Mouse (Mus musculus) bone marrow, adult 2 months (tissue): ENCODE data around the gene Tradd. TPM values are rescaled to one million over a fixed set of nuclear protein-coding genes. Genes with fewer than 3 reads are reported as not detected.

ENCODE experiments used
- H3K27ac ChIP-seq: fragments of 200-500 bp; 2 replicates; pipeline ENCODE4 v1.5.1; 2012; ENCODE audit warnings: low read depth, mild to moderate bottlenecking, control low read depth, inconsistent platforms, low read length; ENCODE audit not compliant: control insufficient read depth, poor library complexity, insufficient read depth
- H3K4me1 ChIP-seq: fragments of 200-500 bp; 2 replicates; pipeline ENCODE4 v1.6.1; 2011; ENCODE audit warnings: low read length; ENCODE audit not compliant: control insufficient read depth, insufficient read depth
- H3K4me3 ChIP-seq: fragments of 200-500 bp; replicated peaks from 2 replicates; pipeline ENCODE3; 2011; ENCODE audit warnings: mild to moderate bottlenecking, low read depth, low read length, control low read depth; ENCODE audit not compliant: control insufficient read depth
- CTCF ChIP-seq: fragments of 200-500 bp; IDR thresholded peaks from 2 replicates; pipeline ENCODE4 v1.5.1; 2011; ENCODE audit warnings: low read length, control low read depth; ENCODE audit not compliant: control insufficient read depth, insufficient read depth
- POLR2A ChIP-seq: fragments of 200-500 bp; IDR thresholded peaks from 2 replicates; pipeline ENCODE4 v1.6.1; 2011; ENCODE audit warnings: low read depth, mild to moderate bottlenecking, control low read depth, low read length, borderline replicate concordance; ENCODE audit not compliant: control insufficient read depth
- WGBS: fragments of 180-500 bp; shearing (Covaris S2); methylation state at CpG from one replicate; pipeline ENCODE4 v1.1.7; 2018; 5-methylcytosine and 5-hydroxymethylcytosine counted together
- polyA plus RNA-seq: library from polyadenylated mRNA; stranded (reverse); fragments of >200 nt; gene quantifications from 2 replicates; pipeline ENCODE4 v1.2.4, GENCODE M21; 2011; ENCODE audit warnings: low replicate concordance; ENCODE audit not compliant: missing spikeins, insufficient read depth, insufficient read length

Gene Tradd
- polyA plus RNA-seq, 1 experiment = 11.3 TPM

GRCm38 (mm10) chr8:105290554-105291314, 26.3 kb upstream of the Tradd start:
- TF ChIP-seq CTCF (peak; percentile 98), POLR2A (no peak)
- no peak overlapping the region for H3K27ac ChIP-seq
- H3K4me3 ChIP-seq = no peak overlapping the region
- peaks cover 4% of the 10 kb centered on the region for H3K4me1 ChIP-seq
- WGBS = 27% methylated on average over 31 of the region's 31 CpGs

DNA sequence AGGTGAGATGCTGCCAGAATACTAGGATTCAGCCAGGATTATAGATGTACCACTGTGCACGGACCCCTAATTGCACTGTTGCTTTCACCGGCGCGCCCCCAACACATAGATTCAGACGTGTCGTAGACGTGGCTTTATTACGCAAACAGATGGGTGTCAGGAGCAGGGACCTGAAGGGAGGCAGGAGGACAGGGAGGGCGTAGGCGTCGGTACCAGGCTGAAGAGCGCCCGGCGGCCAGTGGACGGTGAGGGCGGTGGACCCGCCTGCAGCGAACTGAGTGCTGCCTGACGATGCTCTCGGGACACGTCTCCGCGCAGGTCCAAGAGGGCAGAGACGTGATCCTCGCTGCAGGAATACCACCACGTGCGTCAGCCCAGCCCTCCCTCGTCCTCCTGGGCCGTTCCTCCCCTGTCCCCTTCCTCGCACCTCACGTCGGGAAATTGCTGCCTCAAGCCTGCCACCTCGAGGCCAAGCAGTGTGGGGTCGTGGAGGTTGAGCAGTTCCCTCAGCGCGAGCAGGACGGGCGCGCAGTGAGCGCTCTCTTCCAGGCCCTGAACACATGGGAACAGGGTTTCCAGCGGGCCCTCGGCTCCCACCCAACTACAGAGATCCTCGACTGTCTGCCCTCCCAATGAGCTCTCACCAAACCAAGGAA, 25.5 kb upstream of the Tradd start, which contains the start of gene 4931428F04Rik:
4931428F04Rik (minus strand) TSS at position 60 of the 656 bp plus-strand sequence.
- Histone ChIP-seq H3K4me3 (peak within 1 kb of the TSS; percentile 80), H3K4me1 (peaks cover 4% of the 10 kb centered on the region), H3K27ac (peak within 1 kb of the TSS; percentile 51)
- WGBS = 5% methylated on average over 43 of the region's 43 CpGs
- peak; percentile 57; the same call in 1 of the 2 replicates for TF ChIP-seq CTCF
- TF ChIP-seq POLR2A = no peak

- TF ChIP-seq CTCF = peak; percentile 18; the same call in 1 of the 2 replicates
- TF ChIP-seq POLR2A = peak; percentile 66; the same call in 1 of the 2 replicates
- Histone ChIP-seq H3K27ac (peak overlapping the region; percentile 51), H3K4me3 (peak overlapping the region; percentile 80), H3K4me1 (peaks cover 4% of the 10 kb centered on the region)
- WGBS = under 1% methylated on average over 53 of the region's 53 CpGs
Measured at GRCm38 (mm10) chr8:105288958-105289732, 24.7 kb upstream of the Tradd start.

DNA sequence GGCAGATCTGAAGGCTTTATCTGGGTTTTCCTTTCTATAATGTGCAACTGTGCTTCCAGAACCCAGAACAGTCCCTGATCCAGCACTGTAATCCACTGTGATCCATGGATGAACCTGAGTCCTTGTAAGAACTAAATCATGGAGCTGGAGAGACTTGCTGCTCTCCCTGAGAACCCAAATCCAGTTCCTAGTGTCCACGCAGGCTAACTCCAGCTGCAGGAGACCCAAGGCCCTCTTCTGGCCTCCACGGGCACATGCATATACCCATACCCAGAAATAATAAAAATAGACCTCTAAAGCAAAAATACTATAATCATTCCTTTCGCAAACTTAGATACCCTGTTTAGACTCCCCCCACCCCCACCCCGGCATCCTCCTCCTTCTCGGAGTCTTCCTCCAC, 23.8 kb upstream of the Tradd start:
- Histone ChIP-seq H3K27ac (no peak overlapping the region), H3K4me1 (peaks cover 4% of the 10 kb centered on the region), H3K4me3 (no peak overlapping the region)
- WGBS = 90% methylated on average over 5 of the region's 5 CpGs
- no peak for TF ChIP-seq POLR2A
- TF ChIP-seq CTCF = no peak

- Histone ChIP-seq H3K4me1 (peaks cover 4% of the 10 kb centered on the region), H3K27ac (no peak overlapping the region), H3K4me3 (no peak overlapping the region)
- WGBS = 79% methylated on average over 4 of the region's 4 CpGs
- no peak for TF ChIP-seq POLR2A
- no peak for TF ChIP-seq CTCF
Measured at GRCm38 (mm10) chr8:105286907-105287306, 22.5 kb upstream of the Tradd start.

DNA sequence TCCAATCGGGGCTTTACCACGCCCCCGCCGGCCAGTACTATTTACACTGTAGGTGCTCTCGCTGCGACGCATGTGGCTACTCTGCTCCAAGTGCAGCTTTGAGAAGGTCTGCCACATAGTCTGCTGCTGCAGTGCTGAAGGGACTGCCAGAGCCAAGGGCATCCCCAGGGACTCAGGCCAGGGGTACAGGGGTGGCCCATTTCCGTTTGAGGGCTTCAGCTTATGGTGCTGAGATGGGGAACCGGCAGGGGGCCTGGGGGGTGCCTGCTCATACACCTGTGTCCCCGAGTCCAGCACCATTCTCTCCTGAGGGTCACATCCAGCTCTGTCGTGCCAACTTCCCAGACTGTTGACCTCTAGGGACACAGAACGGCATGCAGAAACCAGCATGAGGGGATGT, 21.1 kb upstream of the Tradd start:
- peaks cover 4% of the 10 kb centered on the region for H3K4me1 ChIP-seq
- TF ChIP-seq POLR2A (no peak), CTCF (no peak)
- WGBS = 84% methylated on average over 12 of the region's 12 CpGs
- H3K4me3 ChIP-seq = no peak overlapping the region
- no peak overlapping the region for H3K27ac ChIP-seq

GRCm38 (mm10) chr8:105283074-105283473, 18.7 kb upstream of the Tradd start:
- 61% methylated on average over 23 of the region's 23 CpGs for WGBS

DNA sequence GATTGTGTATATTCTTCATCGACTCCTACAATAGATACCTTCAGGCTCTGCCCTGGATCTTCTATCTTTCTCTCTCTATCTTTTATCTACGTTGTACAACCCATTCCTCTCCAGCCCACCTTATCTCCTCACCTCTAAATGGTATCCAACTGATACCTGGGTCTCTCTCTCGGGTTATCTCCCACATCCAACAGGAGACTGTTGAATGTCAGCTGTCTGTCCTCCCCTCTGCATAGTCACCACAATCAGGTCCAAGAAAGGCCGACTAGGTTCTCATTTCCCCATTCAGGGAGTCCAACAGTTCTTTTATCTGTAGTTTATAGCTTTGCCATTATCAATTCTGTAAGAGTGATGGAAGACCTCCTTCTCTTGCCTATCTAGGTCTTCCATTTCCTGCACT, 17.8 kb upstream of the Tradd start:
- Histone ChIP-seq H3K4me1 (peaks cover 1% of the 10 kb centered on the region), H3K4me3 (no peak overlapping the region), H3K27ac (no peak overlapping the region)
- TF ChIP-seq POLR2A = no peak
- TF ChIP-seq CTCF = no peak
- 60% methylated on average over 4 of the region's 4 CpGs for WGBS

More at GRCm38 (mm10) chr8:105283074-105283473, 18.7 kb upstream of the Tradd start:
- Histone ChIP-seq H3K4me3 (no peak overlapping the region), H3K4me1 (peaks cover 1% of the 10 kb centered on the region), H3K27ac (no peak overlapping the region)
- no peak for TF ChIP-seq POLR2A
- TF ChIP-seq CTCF = peak; percentile 78
